Mouse (Mus musculus) G1E (cell line): ENCODE measurements around the gene 4933414I15Rik. TPM values are rescaled to one million over a fixed set of nuclear protein-coding genes. Genes with fewer than 3 reads are reported as not detected.

ENCODE experiments used
- ATAC-seq: 2 replicates; pipeline ENCODE4 v1.8.0; 2016; ENCODE audit warnings: mild to moderate bottlenecking; ENCODE audit not compliant: insufficient number of reproducible peaks, poor library complexity, low FRiP score, severe bottlenecking; ENCODE audit errors: extremely low read depth
- DNase-seq: peaks from one replicate; pipeline ENCODE4 v3.0.0; 2012; ENCODE audit warnings: low spot score
- H3K27me3 ChIP-seq: 2 replicates; pipeline ENCODE4 v1.6.1; 2012; ENCODE audit warnings: mild to moderate bottlenecking, low read length, inconsistent platforms; ENCODE audit not compliant: insufficient read depth
- H3K36me3 ChIP-seq: replicated peaks from 2 replicates; pipeline ENCODE3; 2012; ENCODE audit warnings: mild to moderate bottlenecking, inconsistent platforms
- H3K4me1 ChIP-seq: 2 replicates; pipeline ENCODE4 v1.6.1; 2012; ENCODE audit warnings: low read depth, low read length, inconsistent platforms, mixed read lengths; ENCODE audit not compliant: insufficient read depth
- H3K4me3 ChIP-seq: 2 replicates; pipeline ENCODE4 v1.5.1; 2012; ENCODE audit warnings: low read depth, mild to moderate bottlenecking, inconsistent platforms, low read length, moderate library complexity, mixed read lengths
- H3K9me3 ChIP-seq: replicated peaks from 2 replicates; pipeline ENCODE4 v1.6.1; 2012; ENCODE audit warnings: inconsistent platforms
- CTCF ChIP-seq: IDR thresholded peaks from 2 replicates; pipeline ENCODE4 v1.5.1; 2012; ENCODE audit warnings: low read depth, low read length, inconsistent platforms, mixed read lengths
- GATA1 ChIP-seq: IDR thresholded peaks from 2 replicates; pipeline ENCODE4 v1.6.1; 2012; ENCODE audit warnings: borderline replicate concordance, low read length, inconsistent platforms, mixed read lengths
- GATA2 ChIP-seq: IDR thresholded peaks from 2 replicates; pipeline ENCODE4 v1.6.1; 2012; ENCODE audit warnings: low read depth, low read length, inconsistent platforms, borderline replicate concordance
- POLR2AphosphoS5 ChIP-seq: IDR thresholded peaks from 2 replicates; pipeline ENCODE4 v1.6.1; 2012; ENCODE audit warnings: low read depth, low read length, inconsistent platforms; ENCODE audit not compliant: insufficient replicate concordance
- TAL1 ChIP-seq: conservative IDR thresholded peaks from 2 replicates; pipeline ENCODE4 v1.6.1; 2012; ENCODE audit warnings: low read depth, low read length, inconsistent platforms, mixed read lengths
- polyA plus RNA-seq: library from polyadenylated mRNA; stranded (reverse); fragments of >175 nt; gene quantifications from 2 replicates; pipeline ENCODE4 v1.2.3, GENCODE M21; 2012
- total RNA-seq, 2 experiments: library from RNA; stranded (forward) in 1 of 2; stranded (reverse) in 1 of 2; fragments of 200-1000 nt in 1 of 2; fragments of >200 nt in 1 of 2; fragmentation: Nextera tagmentation in 1 of 2; gene quantifications; 2 replicates each; pipeline ENCODE4 v1.2.3; 2014 to 2017

4933414I15Rik gene
- total and polyA plus RNA-seq, 3 experiments: not detected

GRCm38 (mm10) chr11:50942386-50942785, 1.2 kb downstream of the 4933414I15Rik start:
- DNase-seq: no peak
- no peak overlapping the region for H3K4me3 ChIP-seq
- no peaks in the 10 kb centered on the region for H3K36me3 ChIP-seq
- TF ChIP-seq GATA1 (no peak), CTCF (no peak), POLR2AphosphoS5 (no peak), GATA2 (no peak), TAL1 (no peak)
- H3K4me1 ChIP-seq: no peaks in the 10 kb centered on the region
- no peak for ATAC-seq
- peaks cover 36% of the 10 kb centered on the region for H3K9me3 ChIP-seq
- H3K27me3 ChIP-seq: no peaks in the 10 kb centered on the region

- Histone ChIP-seq H3K9me3 (peaks cover 46% of the 10 kb centered on the region), H3K36me3 (no peaks in the 10 kb centered on the region), H3K27me3 (no peaks in the 10 kb centered on the region), H3K4me3 (no peak overlapping the region), H3K4me1 (no peaks in the 10 kb centered on the region)
- TF ChIP-seq CTCF: peak; percentile 64
- TF ChIP-seq TAL1: no peak
- DNase-seq: no peak
- no peak for ATAC-seq
Measured at GRCm38 (mm10) chr11:50939621-50940366, 3.8 kb downstream of the 4933414I15Rik start.

GRCm38 (mm10) chr11:50938435-50938834, 5.1 kb downstream of the 4933414I15Rik start:
- DNase-seq (no peak), ATAC-seq (no peak)
- Histone ChIP-seq H3K4me3 (no peak overlapping the region), H3K36me3 (no peaks in the 10 kb centered on the region), H3K27me3 (no peaks in the 10 kb centered on the region), H3K9me3 (peaks cover 46% of the 10 kb centered on the region), H3K4me1 (no peaks in the 10 kb centered on the region)
- TF ChIP-seq CTCF (no peak), GATA2 (no peak), GATA1 (no peak), POLR2AphosphoS5 (no peak), TAL1 (no peak)

GRCm38 (mm10) chr11:50932040-50932439, 11.5 kb downstream of the 4933414I15Rik start:
- Histone ChIP-seq H3K4me3 (no peak overlapping the region), H3K9me3 (peaks cover 48% of the 10 kb centered on the region), H3K4me1 (no peaks in the 10 kb centered on the region), H3K27me3 (no peaks in the 10 kb centered on the region), H3K36me3 (no peaks in the 10 kb centered on the region)
- no peak for DNase-seq
- no peak for ATAC-seq
- TF ChIP-seq GATA1 (no peak), POLR2AphosphoS5 (no peak), TAL1 (no peak), CTCF (no peak), GATA2 (no peak)

GRCm38 (mm10) chr11:50931451-50931866, 12.1 kb downstream of the 4933414I15Rik start, which contains the start of gene Zfp354b:
Zfp354b (minus strand) TSS chr11:50931633.
- H3K27me3 ChIP-seq: no peaks in the 10 kb centered on the region
- DNase-seq (no peak), ATAC-seq (no peak)
- no peaks in the 10 kb centered on the region for H3K36me3 ChIP-seq
- peaks cover 46% of the 10 kb centered on the region for H3K9me3 ChIP-seq
- TF ChIP-seq GATA1 (no peak), POLR2AphosphoS5 (no peak), TAL1 (no peak), GATA2 (no peak), CTCF (no peak)
- no peak within 1 kb of the TSS for H3K4me3 ChIP-seq
- H3K4me1 ChIP-seq: no peaks in the 10 kb centered on the region

- Histone ChIP-seq H3K27me3 (no peaks in the 10 kb centered on the region), H3K36me3 (no peaks in the 10 kb centered on the region), H3K4me1 (no peaks in the 10 kb centered on the region), H3K9me3 (peaks cover 49% of the 10 kb centered on the region), H3K4me3 (no peak overlapping the region)
- no peak for DNase-seq
- TF ChIP-seq POLR2AphosphoS5 (no peak), TAL1 (no peak), GATA2 (no peak), CTCF (no peak), GATA1 (no peak)
- no peak for ATAC-seq
Measured at GRCm38 (mm10) chr11:50931021-50931420, 12.5 kb downstream of the 4933414I15Rik start.
